Mouse (Mus musculus): ENCODE data around the gene Igsf6. TPM values are rescaled to one million over a fixed set of nuclear protein-coding genes. Genes with fewer than 3 reads are reported as not detected.

Igsf6 gene
- total RNA-seq (2012; rRNA removed), result 0.11 TPM in 1 of 2 replicates, not detected in the other

GRCm38 (mm10) chr7:121074281-121074680 lies at the start of gene Igsf6:
Igsf6 (minus strand) TSS chr7:121074572.
- peaks cover 6% of the 10 kb centered on the region; the same call in 1 of the 2 replicates for H3K36me3 ChIP-seq (ENCODE audit: control insufficient read depth, insufficient read depth, low read length, poor library complexity, severe bottlenecking)
- no peak within 1 kb of the TSS; the same call in 1 of the 2 replicates for H3K27ac ChIP-seq (ENCODE audit: insufficient read depth, low read depth, low read length, poor library complexity, severe bottlenecking)
- no peak within 1 kb of the TSS for H3K4me3 ChIP-seq (ENCODE audit: insufficient read depth in 1 of 2, low read depth in 1 of 2, low read length in 2 of 2, poor library complexity in 1 of 2, severe bottlenecking in 1 of 2)
- TF ChIP-seq ZC3H11A (IDR thresholded peaks at IDR 0.05; ENCODE audit: borderline replicate concordance, low read depth, low read length) (no peak), MAFK (IDR thresholded peaks at IDR 0.05; ENCODE audit: insufficient read depth, low read depth, low read length) (no peak), ZNF384 (IDR thresholded peaks at IDR 0.05; ENCODE audit: low read depth, low read length) (no peak), CHD2 (IDR thresholded peaks at IDR 0.05; ENCODE audit: low read depth, low read length) (no peak), HCFC1 (IDR thresholded peaks at IDR 0.05; ENCODE audit: borderline replicate concordance, insufficient read depth, low read length) (no peak)
- DNase-seq (ENCODE audit: low read depth, low spot score), result no peak
- no peak within 1 kb of the TSS for H3K9ac ChIP-seq (ENCODE audit: insufficient read depth, low read depth, low read length, poor library complexity, severe bottlenecking)
- H3K9me3 ChIP-seq (ENCODE audit: control insufficient read depth, insufficient read depth, low read depth, low read length), result no peaks in the 10 kb centered on the region
- no peaks in the 10 kb centered on the region for H3K4me1 ChIP-seq (ENCODE audit: control insufficient read depth in 2 of 2, insufficient read depth in 2 of 2, low read length in 2 of 2, poor library complexity in 1 of 2)
- in situ Hi-C loops (cut with MboI; ENCODE audit: low sequenced_read_pairs in 2 of 2, unreplicated experiment in 2 of 2), result no loop called here

- DNase-seq (ENCODE audit: low read depth, low spot score), result peak; percentile 71
- H3K9me3 ChIP-seq (ENCODE audit: control insufficient read depth, insufficient read depth, low read depth, low read length), result no peaks in the 10 kb centered on the region
- no peak overlapping the region for H3K27ac ChIP-seq (ENCODE audit: insufficient read depth, low read depth, low read length, poor library complexity, severe bottlenecking)
- no peaks in the 10 kb centered on the region for H3K36me3 ChIP-seq (ENCODE audit: control insufficient read depth, insufficient read depth, low read length, poor library complexity, severe bottlenecking)
- no peak overlapping the region for H3K9ac ChIP-seq (ENCODE audit: insufficient read depth, low read depth, low read length, poor library complexity, severe bottlenecking)
- peaks cover 0 to 1% of the 10 kb centered on the region in 2 experiments; a peak in 1 of 4 replicates for H3K4me1 ChIP-seq (ENCODE audit: control insufficient read depth in 2 of 2, insufficient read depth in 2 of 2, low read length in 2 of 2, poor library complexity in 1 of 2)
- no peak for TF ChIP-seq MAFK (IDR thresholded peaks at IDR 0.05; ENCODE audit: insufficient read depth, low read depth, low read length)
- no peak for TF ChIP-seq HCFC1 (IDR thresholded peaks at IDR 0.05; ENCODE audit: borderline replicate concordance, insufficient read depth, low read length)
- TF ChIP-seq ZNF384 (IDR thresholded peaks at IDR 0.05; ENCODE audit: low read depth, low read length), result no peak
- TF ChIP-seq ZC3H11A (IDR thresholded peaks at IDR 0.05; ENCODE audit: borderline replicate concordance, low read depth, low read length), result peak; percentile 68; the same call in 1 of the 2 replicates
- H3K4me3 ChIP-seq (ENCODE audit: insufficient read depth in 1 of 2, low read depth in 1 of 2, low read length in 2 of 2, poor library complexity in 1 of 2, severe bottlenecking in 1 of 2), result no peak overlapping the region
- in situ Hi-C loops (cut with MboI; ENCODE audit: low sequenced_read_pairs in 2 of 2, unreplicated experiment in 2 of 2), result no loop called here
These were observed 45.9 kb upstream of the Igsf6 start for GRCm38 (mm10) chr7:121120143-121120818.

GRCm38 (mm10) chr7:121111762-121112161 lies 37.4 kb upstream of the Igsf6 start:
- Histone ChIP-seq H3K9me3 (ENCODE audit: control insufficient read depth, insufficient read depth, low read depth, low read length) (no peaks in the 10 kb centered on the region), H3K36me3 (ENCODE audit: control insufficient read depth, insufficient read depth, low read length, poor library complexity, severe bottlenecking) (no peaks in the 10 kb centered on the region), H3K4me1 (ENCODE audit: control insufficient read depth in 2 of 2, insufficient read depth in 2 of 2, low read length in 2 of 2, poor library complexity in 1 of 2) (no peaks in the 10 kb centered on the region), H3K4me3 (ENCODE audit: insufficient read depth in 1 of 2, low read depth in 1 of 2, low read length in 2 of 2, poor library complexity in 1 of 2, severe bottlenecking in 1 of 2) (no peak overlapping the region), H3K27ac (ENCODE audit: insufficient read depth, low read depth, low read length, poor library complexity, severe bottlenecking) (no peak overlapping the region), H3K9ac (ENCODE audit: insufficient read depth, low read depth, low read length, poor library complexity, severe bottlenecking) (no peak overlapping the region)
- no peak for DNase-seq (ENCODE audit: low read depth, low spot score)
- in situ Hi-C loops (cut with MboI; ENCODE audit: low sequenced_read_pairs in 2 of 2, unreplicated experiment in 2 of 2), result no loop called here
- no peak for TF ChIP-seq MAFK (IDR thresholded peaks at IDR 0.05; ENCODE audit: insufficient read depth, low read depth, low read length)
- TF ChIP-seq ZNF384 (IDR thresholded peaks at IDR 0.05; ENCODE audit: low read depth, low read length), result no peak
- TF ChIP-seq ZC3H11A (IDR thresholded peaks at IDR 0.05; ENCODE audit: borderline replicate concordance, low read depth, low read length), result no peak
- TF ChIP-seq HCFC1 (IDR thresholded peaks at IDR 0.05; ENCODE audit: borderline replicate concordance, insufficient read depth, low read length), result no peak
- TF ChIP-seq CHD2 (IDR thresholded peaks at IDR 0.05; ENCODE audit: low read depth, low read length), result no peak

- H3K4me3 ChIP-seq (ENCODE audit: insufficient read depth in 1 of 2, low read depth in 1 of 2, low read length in 2 of 2, poor library complexity in 1 of 2, severe bottlenecking in 1 of 2), result no peak overlapping the region
- in situ Hi-C loops (cut with MboI; ENCODE audit: low sequenced_read_pairs in 2 of 2, unreplicated experiment in 2 of 2), result no loop called here
These were observed 36.9 kb upstream of the Igsf6 start for GRCm38 (mm10) chr7:121111321-121111720.

More at GRCm38 (mm10) chr7:121111321-121111720, 36.9 kb upstream of the Igsf6 start:
- H3K27ac ChIP-seq (ENCODE audit: insufficient read depth, low read depth, low read length, poor library complexity, severe bottlenecking), result no peak overlapping the region
- no peak for DNase-seq (ENCODE audit: low read depth, low spot score)
- H3K4me1 ChIP-seq (ENCODE audit: control insufficient read depth in 2 of 2, insufficient read depth in 2 of 2, low read length in 2 of 2, poor library complexity in 1 of 2), result no peaks in the 10 kb centered on the region
- no peaks in the 10 kb centered on the region for H3K9me3 ChIP-seq (ENCODE audit: control insufficient read depth, insufficient read depth, low read depth, low read length)
- no peaks in the 10 kb centered on the region for H3K36me3 ChIP-seq (ENCODE audit: control insufficient read depth, insufficient read depth, low read length, poor library complexity, severe bottlenecking)
- TF ChIP-seq HCFC1 (IDR thresholded peaks at IDR 0.05; ENCODE audit: borderline replicate concordance, insufficient read depth, low read length) (no peak), CHD2 (IDR thresholded peaks at IDR 0.05; ENCODE audit: low read depth, low read length) (no peak), ZC3H11A (IDR thresholded peaks at IDR 0.05; ENCODE audit: borderline replicate concordance, low read depth, low read length) (no peak), MAFK (IDR thresholded peaks at IDR 0.05; ENCODE audit: insufficient read depth, low read depth, low read length) (no peak), ZNF384 (IDR thresholded peaks at IDR 0.05; ENCODE audit: low read depth, low read length) (no peak)
- no peak overlapping the region for H3K9ac ChIP-seq (ENCODE audit: insufficient read depth, low read depth, low read length, poor library complexity, severe bottlenecking)

Measured in ES-E14 (cell line).